Mouse (Mus musculus): ENCODE results near the gene Eif4a1. TPM values are rescaled to one million over a fixed set of nuclear protein-coding genes. Genes with fewer than 3 reads are reported as not detected.
A peak's percentile ranks its signal among the peaks of the same experiment; 100 is the strongest.

Gene Eif4a1
- 1,177 and 1,222 TPM in 2 replicates for polyA plus RNA-seq (2014; fragmentation: Nextera tagmentation; extraction: Ambion mirVana)

DNA sequence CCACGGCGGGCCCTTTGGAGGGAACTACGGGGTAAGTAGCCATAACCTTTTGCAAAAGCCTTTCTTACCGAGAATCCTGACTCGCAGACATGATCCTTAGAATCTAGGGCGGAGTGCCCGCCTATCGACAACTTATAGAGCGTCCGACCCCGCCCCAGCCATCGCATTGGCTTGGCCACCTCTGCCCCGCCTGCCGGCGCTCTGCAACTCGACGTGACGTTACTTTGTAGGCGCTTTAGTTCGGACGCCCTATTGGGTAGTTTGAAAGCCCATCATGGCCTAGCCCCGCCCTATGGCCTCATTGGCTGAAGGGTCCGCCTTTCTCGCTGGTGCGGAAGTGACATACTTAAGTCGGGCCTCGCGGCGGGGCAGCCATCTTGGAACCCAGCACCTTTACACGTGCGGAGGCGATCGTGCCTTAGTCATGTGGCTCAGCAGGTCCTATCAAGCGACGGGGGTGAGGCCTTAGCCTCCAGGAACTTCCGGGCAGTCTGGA lies at the start of gene Eif4a1:
Eif4a1 (minus strand) TSS at position 213 of the 496 bp plus-strand sequence.
- Histone ChIP-seq H3K4me2 (ENCODE audit: low read length) (peak within 1 kb of the TSS; percentile 94), H3K4me3 (ENCODE audit: low read depth, low read length) (peak within 1 kb of the TSS; percentile 100), H3K27me3 (replicated peaks; ENCODE audit: control insufficient read depth, insufficient read depth, low read length) (no peaks in the 10 kb centered on the region), H3K4me1 (ENCODE audit: control insufficient read depth, insufficient read depth, low read length) (peaks cover 16% of the 10 kb centered on the region), H3K27ac (ENCODE audit: low read depth, low read length) (peak within 1 kb of the TSS; percentile 97), H3K36me3 (ENCODE audit: control insufficient read depth, insufficient read depth, low read length) (peaks cover 78% of the 10 kb centered on the region), H3K9ac (ENCODE audit: low read length) (peak within 1 kb of the TSS; percentile 100), H3K9me3 (replicated peaks; ENCODE audit: control insufficient read depth, low read length) (no peaks in the 10 kb centered on the region)
- peak; percentile 97 for ATAC-seq
- WGBS = under 1% methylated on average over 36 of the region's 36 CpGs
- DNase-seq (ENCODE audit: low spot score) = peak; percentile 100

DNA sequence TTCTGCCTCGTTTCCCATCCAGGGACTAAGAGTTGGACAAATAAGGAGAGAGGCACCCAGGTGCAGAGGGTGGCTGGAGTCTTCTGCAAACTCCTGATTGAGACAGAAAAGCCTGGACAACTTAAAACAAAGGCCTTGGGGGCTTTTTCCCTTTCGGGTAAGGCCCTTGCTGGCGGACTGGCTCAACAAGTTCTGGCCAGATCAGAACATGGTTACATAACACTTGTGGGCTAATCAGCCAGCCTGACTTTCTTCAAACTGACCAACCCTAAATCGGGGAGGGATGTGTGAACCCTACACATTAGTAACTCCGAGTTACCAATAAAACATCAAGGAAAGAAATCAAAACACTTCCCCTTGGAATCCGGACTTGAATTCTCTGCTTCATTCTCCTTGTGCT lies 48.6 kb upstream of the Eif4a1 start:
- WGBS = 90% methylated on average over 6 of the region's 6 CpGs
- H3K9ac ChIP-seq (ENCODE audit: low read length) = no peak overlapping the region
- no peak overlapping the region for H3K4me2 ChIP-seq (ENCODE audit: low read length)

DNA sequence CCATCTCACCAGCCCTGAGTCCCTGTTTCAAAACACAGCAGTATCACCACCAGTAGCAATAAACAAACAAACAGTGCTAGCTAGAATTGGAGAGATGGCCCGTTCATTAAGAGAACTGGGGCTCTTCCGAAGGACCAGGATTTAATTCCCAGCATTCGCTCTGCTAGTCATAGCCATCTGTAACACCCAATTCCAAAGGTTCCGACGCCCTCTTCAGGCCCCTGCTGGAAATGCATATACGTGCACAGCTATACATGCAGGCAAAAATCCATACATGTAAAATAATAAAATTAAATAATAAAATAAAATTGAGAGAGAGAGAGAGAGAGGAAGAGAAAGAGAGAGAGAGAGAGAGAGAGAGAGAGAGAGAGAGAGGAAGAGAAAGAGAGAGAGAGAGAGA lies 47.2 kb upstream of the Eif4a1 start:
- Histone ChIP-seq H3K4me1 (ENCODE audit: control insufficient read depth, insufficient read depth, low read length) (no peaks in the 10 kb centered on the region), H3K4me2 (ENCODE audit: low read length) (no peak overlapping the region), H3K4me3 (ENCODE audit: low read depth, low read length) (no peak overlapping the region), H3K27me3 (replicated peaks; ENCODE audit: control insufficient read depth, insufficient read depth, low read length) (no peaks in the 10 kb centered on the region), H3K36me3 (ENCODE audit: control insufficient read depth, insufficient read depth, low read length) (no peaks in the 10 kb centered on the region), H3K9me3 (replicated peaks; ENCODE audit: control insufficient read depth, low read length) (no peaks in the 10 kb centered on the region), H3K9ac (ENCODE audit: low read length) (no peak overlapping the region), H3K27ac (ENCODE audit: low read depth, low read length) (no peak overlapping the region)
- no peak for ATAC-seq
- WGBS = 71% methylated on average over 6 of the region's 6 CpGs
- DNase-seq (ENCODE audit: low spot score) = no peak

More for the DNA sequence above, 48.6 kb upstream of the Eif4a1 start:
- H3K4me1 ChIP-seq (ENCODE audit: control insufficient read depth, insufficient read depth, low read length) = no peaks in the 10 kb centered on the region
- H3K27ac ChIP-seq (ENCODE audit: low read depth, low read length) = no peak overlapping the region
- no peaks in the 10 kb centered on the region for H3K27me3 ChIP-seq (replicated peaks; ENCODE audit: control insufficient read depth, insufficient read depth, low read length)
- no peaks in the 10 kb centered on the region for H3K36me3 ChIP-seq (ENCODE audit: control insufficient read depth, insufficient read depth, low read length)
- no peaks in the 10 kb centered on the region for H3K9me3 ChIP-seq (replicated peaks; ENCODE audit: control insufficient read depth, low read length)
- ATAC-seq = no peak
- H3K4me3 ChIP-seq (ENCODE audit: low read depth, low read length) = no peak overlapping the region
- DNase-seq (ENCODE audit: low spot score) = no peak

DNA sequence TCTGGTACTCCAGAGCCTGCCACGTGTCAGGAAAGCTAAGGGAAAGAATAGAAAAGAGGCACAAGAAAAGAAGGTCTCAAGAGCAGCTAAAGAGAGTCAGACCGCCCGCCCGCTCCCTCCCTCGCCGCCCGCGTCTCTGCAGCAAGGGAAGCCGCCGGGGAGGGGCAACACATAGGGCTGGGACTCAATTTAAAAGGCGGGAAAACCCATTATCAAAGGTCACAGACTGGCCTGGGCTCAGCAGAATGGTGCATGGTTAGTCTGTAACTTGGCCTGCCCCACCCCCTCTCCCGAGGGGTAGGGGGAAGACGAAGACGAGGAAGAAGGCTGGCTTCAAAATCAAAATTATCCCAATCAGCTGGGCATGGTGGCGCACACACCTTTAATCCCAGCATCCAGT lies 46.4 kb upstream of the Eif4a1 start:
- Histone ChIP-seq H3K27me3 (replicated peaks; ENCODE audit: control insufficient read depth, insufficient read depth, low read length) (no peaks in the 10 kb centered on the region), H3K9me3 (replicated peaks; ENCODE audit: control insufficient read depth, low read length) (no peaks in the 10 kb centered on the region), H3K4me1 (ENCODE audit: control insufficient read depth, insufficient read depth, low read length) (no peaks in the 10 kb centered on the region), H3K9ac (ENCODE audit: low read length) (no peak overlapping the region), H3K4me2 (ENCODE audit: low read length) (no peak overlapping the region), H3K36me3 (ENCODE audit: control insufficient read depth, insufficient read depth, low read length) (no peaks in the 10 kb centered on the region), H3K4me3 (ENCODE audit: low read depth, low read length) (no peak overlapping the region), H3K27ac (ENCODE audit: low read depth, low read length) (no peak overlapping the region)
- ATAC-seq (no peak), DNase-seq (ENCODE audit: low spot score) (no peak)
- WGBS = 27% methylated on average over 15 of the region's 15 CpGs

DNA sequence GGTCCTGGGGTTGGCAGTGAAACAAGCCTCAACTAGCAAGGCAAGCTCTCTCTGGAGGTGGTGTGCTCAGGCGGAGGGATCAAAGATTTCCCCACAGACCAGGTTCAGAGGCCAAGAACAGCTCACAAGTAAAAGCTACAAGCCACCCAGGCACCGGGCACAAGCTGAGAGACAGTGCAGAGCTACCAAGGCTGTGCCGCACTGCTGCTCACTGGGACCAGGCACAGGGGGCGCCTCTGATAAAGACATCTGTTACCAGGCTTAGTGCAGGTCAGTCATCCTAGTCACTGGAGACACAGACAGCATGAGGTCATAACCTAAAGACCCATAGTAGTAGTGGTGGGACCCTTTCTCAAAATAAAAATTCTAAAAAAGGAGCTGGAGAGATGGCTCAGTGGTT lies 44.7 kb upstream of the Eif4a1 start:
- Histone ChIP-seq H3K27me3 (replicated peaks; ENCODE audit: control insufficient read depth, insufficient read depth, low read length) (no peaks in the 10 kb centered on the region), H3K4me3 (ENCODE audit: low read depth, low read length) (no peak overlapping the region), H3K9ac (ENCODE audit: low read length) (no peak overlapping the region), H3K4me2 (ENCODE audit: low read length) (no peak overlapping the region), H3K4me1 (ENCODE audit: control insufficient read depth, insufficient read depth, low read length) (no peaks in the 10 kb centered on the region), H3K27ac (ENCODE audit: low read depth, low read length) (no peak overlapping the region), H3K36me3 (ENCODE audit: control insufficient read depth, insufficient read depth, low read length) (no peaks in the 10 kb centered on the region), H3K9me3 (replicated peaks; ENCODE audit: control insufficient read depth, low read length) (no peaks in the 10 kb centered on the region)
- no peak for ATAC-seq
- DNase-seq (ENCODE audit: low spot score) = no peak
- whole genome bisulfite sequencing = 79% methylated on average over 4 of the region's 4 CpGs

DNA sequence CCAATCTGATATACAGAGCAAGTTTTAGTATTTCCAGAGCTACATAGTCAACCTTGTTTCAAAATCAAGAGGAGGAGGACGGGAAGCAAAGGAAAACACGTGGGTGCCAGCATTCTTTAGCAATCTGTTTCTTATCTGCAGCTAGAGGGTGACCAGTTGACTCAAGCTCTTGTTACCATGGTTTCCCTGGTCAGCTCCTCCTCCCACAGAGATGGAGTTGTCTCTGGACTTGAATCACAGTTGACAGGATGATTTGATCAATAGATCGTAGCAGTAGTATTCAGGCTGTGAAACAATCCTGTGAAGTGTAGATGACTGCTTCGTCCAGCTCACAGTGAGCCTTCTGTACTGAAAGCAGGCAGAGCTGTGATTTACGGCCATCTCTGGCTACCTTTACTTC lies 43.7 kb upstream of the Eif4a1 start:
- Histone ChIP-seq H3K4me2 (ENCODE audit: low read length) (no peak overlapping the region), H3K4me3 (ENCODE audit: low read depth, low read length) (no peak overlapping the region), H3K9ac (ENCODE audit: low read length) (no peak overlapping the region), H3K36me3 (ENCODE audit: control insufficient read depth, insufficient read depth, low read length) (no peaks in the 10 kb centered on the region), H3K4me1 (ENCODE audit: control insufficient read depth, insufficient read depth, low read length) (no peaks in the 10 kb centered on the region), H3K27me3 (replicated peaks; ENCODE audit: control insufficient read depth, insufficient read depth, low read length) (no peaks in the 10 kb centered on the region), H3K9me3 (replicated peaks; ENCODE audit: control insufficient read depth, low read length) (no peaks in the 10 kb centered on the region), H3K27ac (ENCODE audit: low read depth, low read length) (no peak overlapping the region)
- no peak for DNase-seq (ENCODE audit: low spot score)
- WGBS = 53% methylated on average over 5 of the region's 5 CpGs
- ATAC-seq = no peak

DNA sequence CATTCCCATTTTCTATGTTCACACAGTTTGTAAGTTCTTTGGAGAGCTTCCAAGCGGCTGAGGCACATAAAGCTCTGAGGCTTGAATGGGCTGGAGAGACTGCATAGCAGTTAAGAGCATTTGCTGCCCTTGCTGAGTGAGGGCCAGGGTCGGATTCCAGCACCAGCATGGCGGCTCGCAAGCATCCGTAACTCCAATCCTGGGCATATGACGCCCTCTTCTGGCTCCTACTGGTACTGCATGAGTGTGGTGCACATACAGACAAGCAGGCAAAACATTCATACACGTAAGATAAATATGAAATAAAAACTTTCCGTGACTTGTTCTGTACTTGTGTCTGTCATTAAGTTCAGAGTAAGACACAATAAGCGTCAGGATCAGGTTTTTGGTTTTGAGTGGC lies 43.3 kb upstream of the Eif4a1 start:
- Histone ChIP-seq H3K27ac (ENCODE audit: low read depth, low read length) (no peak overlapping the region), H3K9me3 (replicated peaks; ENCODE audit: control insufficient read depth, low read length) (no peaks in the 10 kb centered on the region), H3K36me3 (ENCODE audit: control insufficient read depth, insufficient read depth, low read length) (no peaks in the 10 kb centered on the region), H3K4me3 (ENCODE audit: low read depth, low read length) (no peak overlapping the region), H3K9ac (ENCODE audit: low read length) (no peak overlapping the region), H3K27me3 (replicated peaks; ENCODE audit: control insufficient read depth, insufficient read depth, low read length) (no peaks in the 10 kb centered on the region), H3K4me1 (ENCODE audit: control insufficient read depth, insufficient read depth, low read length) (no peaks in the 10 kb centered on the region), H3K4me2 (ENCODE audit: low read length) (no peak overlapping the region)
- no peak for ATAC-seq
- WGBS = 59% methylated on average over 9 of the region's 9 CpGs
- no peak for DNase-seq (ENCODE audit: low spot score)

DNA sequence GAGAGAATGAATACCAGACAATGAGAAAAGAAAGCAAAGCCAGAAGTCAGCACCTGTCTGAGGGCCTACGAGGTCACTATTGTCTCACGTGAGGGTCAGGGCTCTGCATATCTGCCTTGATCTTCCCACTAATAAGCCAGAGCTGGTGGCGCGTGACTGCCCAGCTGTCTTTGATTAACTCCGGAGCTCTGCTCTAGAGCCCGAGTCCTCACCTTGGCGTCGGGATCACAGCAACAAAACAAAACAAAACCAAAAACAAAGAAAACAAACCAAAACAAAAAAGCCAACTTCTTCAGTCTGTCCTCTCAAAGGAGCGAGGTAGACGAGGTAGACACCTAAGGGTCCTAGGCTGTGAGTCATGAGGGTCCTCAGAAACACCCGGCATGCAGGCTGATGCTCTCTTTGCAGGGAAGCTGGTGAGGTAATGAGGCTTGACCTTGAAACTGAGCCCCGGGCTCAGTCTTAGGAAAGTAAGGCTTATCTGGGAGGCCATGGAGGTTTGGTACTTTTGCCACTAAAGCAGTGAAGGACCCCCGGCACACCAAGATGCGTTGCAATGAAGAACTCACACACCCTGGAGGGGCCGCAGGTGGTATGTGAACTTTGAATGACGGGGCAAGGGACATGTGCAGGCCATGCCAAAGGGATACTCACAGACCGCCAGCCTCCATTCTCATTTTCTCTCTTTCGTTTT lies 42.6 kb upstream of the Eif4a1 start:
- Histone ChIP-seq H3K9ac (ENCODE audit: low read length) (no peak overlapping the region), H3K4me1 (ENCODE audit: control insufficient read depth, insufficient read depth, low read length) (no peaks in the 10 kb centered on the region), H3K9me3 (replicated peaks; ENCODE audit: control insufficient read depth, low read length) (no peaks in the 10 kb centered on the region), H3K27ac (ENCODE audit: low read depth, low read length) (no peak overlapping the region; the same call in 1 of the 2 replicates), H3K4me2 (ENCODE audit: low read length) (no peak overlapping the region), H3K27me3 (replicated peaks; ENCODE audit: control insufficient read depth, insufficient read depth, low read length) (no peaks in the 10 kb centered on the region), H3K4me3 (ENCODE audit: low read depth, low read length) (no peak overlapping the region), H3K36me3 (ENCODE audit: control insufficient read depth, insufficient read depth, low read length) (no peaks in the 10 kb centered on the region)
- DNase-seq (ENCODE audit: low spot score) = no peak
- 80% methylated on average over 18 of the region's 18 CpGs for WGBS
- no peak for ATAC-seq

DNA sequence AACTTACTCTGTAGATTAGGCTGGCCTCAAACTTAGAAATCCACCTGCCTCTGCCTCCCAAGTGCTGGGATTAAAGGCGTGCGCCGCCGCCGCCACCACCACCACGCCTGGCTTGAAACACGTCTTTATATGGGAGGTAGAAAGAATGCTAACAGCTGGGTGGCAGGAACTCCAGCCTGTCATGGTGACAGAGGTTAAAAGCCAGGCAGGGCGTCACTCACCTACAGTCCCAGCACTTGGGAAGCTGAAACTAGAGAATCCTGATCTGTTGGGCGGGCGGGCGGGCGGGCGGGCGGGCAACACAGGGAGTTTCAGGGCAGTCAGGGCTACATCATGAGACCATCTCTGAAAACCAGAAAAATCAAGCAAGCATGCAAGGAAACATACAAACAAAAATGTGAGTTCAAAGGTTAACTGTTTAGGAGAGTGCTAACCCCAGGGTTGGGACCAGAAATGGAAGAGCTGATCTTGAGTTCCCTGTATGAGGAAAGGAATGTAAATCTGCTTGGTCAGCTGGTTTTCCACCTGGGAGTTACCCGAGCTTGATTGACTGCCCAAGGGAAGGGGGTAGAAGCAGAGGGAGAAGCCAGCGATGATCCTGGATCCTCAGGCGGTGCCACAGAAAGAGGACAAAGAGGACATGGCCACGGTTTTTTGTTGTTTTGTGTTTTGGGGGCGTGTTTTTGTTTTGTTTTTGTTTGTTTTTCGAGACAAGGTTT lies 40.9 kb upstream of the Eif4a1 start:
- Histone ChIP-seq H3K4me2 (ENCODE audit: low read length) (no peak overlapping the region), H3K27ac (ENCODE audit: low read depth, low read length) (no peak overlapping the region), H3K9me3 (replicated peaks; ENCODE audit: control insufficient read depth, low read length) (no peaks in the 10 kb centered on the region), H3K4me3 (ENCODE audit: low read depth, low read length) (no peak overlapping the region), H3K4me1 (ENCODE audit: control insufficient read depth, insufficient read depth, low read length) (no peaks in the 10 kb centered on the region), H3K36me3 (ENCODE audit: control insufficient read depth, insufficient read depth, low read length) (no peaks in the 10 kb centered on the region), H3K27me3 (replicated peaks; ENCODE audit: control insufficient read depth, insufficient read depth, low read length) (no peaks in the 10 kb centered on the region), H3K9ac (ENCODE audit: low read length) (no peak overlapping the region)
- ATAC-seq = no peak
- DNase-seq (ENCODE audit: low spot score) = no peak
- 89% methylated on average over 20 of the region's 20 CpGs for WGBS

All from forebrain, embryonic 14.5 days (tissue).